Mouse (Mus musculus): ENCODE measurements around the gene Gpr88.

Gpr88 gene

GRCm38 (mm10) chr3:116200060-116200459, 53.2 kb downstream of the Gpr88 start:
- DNase-seq (ENCODE audit: low spot score) = no peak
